Mouse (Mus musculus) myocyte (in vitro differentiated cells): ENCODE measurements around the gene Cdhr1.

ENCODE experiments used
- CEBPB ChIP-seq: IDR thresholded peaks from 2 replicates; pipeline ENCODE4 v1.6.1; 2011; ENCODE audit warnings: mild to moderate bottlenecking, moderate library complexity; ENCODE audit not compliant: poor library complexity, insufficient read depth, severe bottlenecking
- E2F4 ChIP-seq: IDR thresholded peaks from one replicate; pipeline ENCODE4 v1.6.1; 2011; ENCODE audit warnings: mild to moderate bottlenecking, control low read depth, moderate library complexity; ENCODE audit not compliant: insufficient read depth
- MAX ChIP-seq: IDR thresholded peaks from one replicate; pipeline ENCODE4 v1.6.1; 2011; ENCODE audit warnings: low read depth, mild to moderate bottlenecking, control low read depth
- MYOD1 ChIP-seq, 3 experiments: IDR thresholded peaks; one replicate each; pipeline ENCODE4 v1.6.1; 2011; ENCODE audit warnings: control low read depth in 2 of 3, low read depth in 2 of 3, mild to moderate bottlenecking in 2 of 3, moderate library complexity in 1 of 3; ENCODE audit not compliant: insufficient read length in 2 of 3, control insufficient read depth in 1 of 3
- MYOG ChIP-seq, 3 experiments: IDR thresholded peaks; one replicate each; pipeline ENCODE4 v1.6.1; 2011; ENCODE audit warnings: control low read depth in 2 of 3, low read depth in 2 of 3, mild to moderate bottlenecking in 2 of 3; ENCODE audit not compliant: insufficient read length in 2 of 3, control insufficient read depth in 1 of 3, insufficient read depth in 1 of 3
- POLR2A ChIP-seq: IDR thresholded peaks from one replicate; pipeline ENCODE4 v1.6.1; 2011; ENCODE audit warnings: low read depth, mild to moderate bottlenecking, control low read depth, moderate library complexity; ENCODE audit not compliant: insufficient read length
- POLR2AphosphoS2 ChIP-seq: IDR thresholded peaks from one replicate; pipeline ENCODE4 v1.6.1; 2011; ENCODE audit warnings: low read depth, control low read depth; ENCODE audit not compliant: insufficient read length
- REST ChIP-seq: IDR thresholded peaks from one replicate; pipeline ENCODE4 v1.6.1; 2011; ENCODE audit warnings: mild to moderate bottlenecking, control low read depth, moderate library complexity; ENCODE audit not compliant: insufficient read depth, insufficient read length
- SRF ChIP-seq: IDR thresholded peaks from one replicate; pipeline ENCODE4 v1.6.1; 2011; ENCODE audit warnings: low read depth; ENCODE audit not compliant: control insufficient read depth, insufficient read length
- TCF12 ChIP-seq: IDR thresholded peaks from one replicate; pipeline ENCODE4 v1.6.1; 2011; ENCODE audit warnings: mild to moderate bottlenecking, control low read depth; ENCODE audit not compliant: poor library complexity, insufficient read depth, severe bottlenecking
- TCF3 ChIP-seq: IDR thresholded peaks from one replicate; pipeline ENCODE4 v1.6.1; 2011; ENCODE audit warnings: low read depth, control low read depth; ENCODE audit not compliant: insufficient read length
- USF1 ChIP-seq: IDR thresholded peaks from one replicate; pipeline ENCODE4 v1.6.1; 2011; ENCODE audit warnings: low read depth, mild to moderate bottlenecking, control low read depth, moderate library complexity

DNA sequence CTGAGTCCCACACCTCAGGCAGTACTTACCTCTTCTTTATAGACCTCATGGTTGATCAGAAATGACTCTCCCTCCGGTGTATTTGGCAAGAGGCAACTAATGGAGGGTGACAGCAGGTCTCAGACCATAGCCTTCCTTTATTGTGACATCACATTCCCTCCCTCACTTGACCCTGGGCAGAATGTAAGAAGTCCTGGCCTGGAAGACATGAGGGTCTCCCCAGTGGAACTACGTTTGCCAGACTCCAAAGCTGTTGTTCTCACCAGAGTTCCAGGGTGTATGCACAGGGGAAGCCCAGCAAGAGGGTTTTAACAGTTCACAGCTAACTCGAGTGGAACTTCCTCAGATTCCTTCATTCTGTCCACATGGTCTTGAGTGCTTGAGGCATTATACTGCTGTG, 15.8 kb upstream of the Cdhr1 start, which contains the start of gene 2610528A11Rik:
- no peak for TF ChIP-seq CEBPB
- TF ChIP-seq USF1: no peak
- TF ChIP-seq POLR2A: no peak
- no peak for TF ChIP-seq MYOG (IDR thresholded peaks at IDR 0.05; ENCODE audit: control insufficient read depth in 1 of 3, insufficient read depth in 1 of 3, insufficient read length in 2 of 3, low read depth in 2 of 3)
- no peak for TF ChIP-seq MYOD1 (IDR thresholded peaks at IDR 0.05; ENCODE audit: control insufficient read depth in 1 of 3, insufficient read length in 2 of 3, low read depth in 2 of 3)
- no peak for TF ChIP-seq REST
- no peak for TF ChIP-seq TCF12
- TF ChIP-seq POLR2AphosphoS2: no peak
- no peak for TF ChIP-seq MAX
- TF ChIP-seq SRF: no peak
- no peak for TF ChIP-seq E2F4
- TF ChIP-seq TCF3: no peak
